Mouse (Mus musculus) spleen, postnatal 4 days (tissue): ENCODE data around the gene Alkbh6.
A peak's percentile ranks its signal among the peaks of the same experiment; 100 is the strongest.

Experiments used
- DNase-seq, 2 experiments: peaks; one replicate each; pipeline ENCODE4 v3.0.0; 2022; ENCODE audit warnings: low spot score in 2 of 2

Gene Alkbh6

DNA sequence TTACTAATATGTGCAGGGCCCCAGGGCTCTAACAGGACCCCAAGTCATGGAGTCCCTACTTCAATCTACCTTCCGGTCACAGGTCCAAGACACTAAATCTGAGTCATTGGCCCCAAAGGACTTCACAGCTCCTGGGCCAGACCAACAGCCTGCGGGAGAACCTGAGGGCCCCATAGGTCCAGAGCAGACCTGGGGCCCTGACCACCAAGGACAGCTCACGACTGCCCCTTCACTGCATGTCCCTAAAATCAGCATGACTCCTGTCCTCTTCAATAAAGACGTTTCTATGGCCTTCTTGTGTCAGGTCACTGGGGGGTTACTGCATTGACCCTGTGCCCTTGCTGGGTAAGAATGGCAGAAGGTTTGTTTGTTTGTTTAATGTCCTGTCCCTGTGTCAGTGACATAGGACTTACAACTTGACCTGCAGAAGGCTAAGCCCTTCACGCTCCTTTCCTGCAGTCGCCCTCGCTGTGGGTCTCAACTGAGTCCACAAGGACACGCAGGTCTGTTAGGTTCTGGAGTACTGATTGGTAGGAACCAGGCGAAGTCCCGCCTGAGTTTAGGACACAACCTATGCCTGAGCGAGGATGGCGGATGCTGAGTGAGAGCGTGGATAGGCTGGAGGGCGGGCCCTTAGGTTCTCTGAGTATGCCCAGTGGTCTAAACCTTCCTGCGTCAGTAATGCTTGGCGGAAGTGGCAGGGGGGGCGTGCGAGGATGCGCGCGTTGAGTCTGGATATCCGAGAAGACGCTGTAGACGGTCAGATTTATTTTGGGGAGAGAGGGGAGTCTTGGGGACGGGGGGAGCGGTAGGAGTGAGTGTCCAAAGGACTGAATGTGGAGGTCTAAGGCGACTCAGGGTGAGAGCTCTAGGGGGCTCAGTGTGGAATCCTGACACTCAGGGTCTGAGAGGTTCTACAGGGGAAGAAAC, at the start of gene Alkbh6:
TSS of gene Alkbh6 (plus strand) at position 642 of the 930 bp plus-strand sequence.
- peak; percentile 85 to 89 for DNase-seq

DNA sequence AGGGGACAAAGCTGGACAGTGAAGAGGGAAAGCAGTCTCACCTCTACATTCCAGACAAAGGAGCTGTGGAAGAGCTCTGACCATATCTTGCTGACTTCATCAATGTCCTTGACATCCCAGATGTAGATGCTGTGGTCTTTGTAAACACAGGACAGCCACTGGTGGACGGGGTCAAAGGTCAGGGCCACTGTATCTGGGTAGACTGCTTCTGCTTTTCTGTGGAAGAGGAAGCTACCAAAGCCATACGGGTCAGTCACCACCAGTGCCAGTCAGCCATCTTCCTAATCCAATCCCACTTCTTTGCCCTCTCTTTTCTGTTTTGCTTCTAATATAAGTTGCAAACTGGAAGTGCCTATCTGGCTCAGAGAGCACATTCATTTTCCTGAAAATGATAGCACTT, 43.5 kb upstream of the Alkbh6 start:
- no peak for DNase-seq

DNA sequence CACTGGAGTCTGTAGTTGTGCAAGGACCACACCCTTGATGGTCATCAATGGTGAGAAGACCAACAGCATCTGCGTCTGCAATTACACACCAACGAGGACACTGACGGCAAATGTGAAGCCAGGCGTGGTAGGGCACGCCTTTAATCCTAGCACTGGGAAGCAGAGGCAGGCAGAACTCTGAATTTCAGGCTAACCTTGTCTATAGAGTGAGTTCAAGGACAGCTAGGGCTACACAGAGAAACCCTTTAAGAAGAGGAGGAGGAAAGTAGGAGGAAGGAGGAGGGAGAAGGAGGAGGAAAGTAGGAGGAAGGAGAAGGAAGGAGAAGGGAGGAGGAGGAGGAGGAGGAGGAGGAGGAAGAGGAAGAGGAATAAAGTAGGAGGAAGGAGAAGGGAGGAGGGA, 43.0 kb upstream of the Alkbh6 start:
- DNase-seq: no peak

DNA sequence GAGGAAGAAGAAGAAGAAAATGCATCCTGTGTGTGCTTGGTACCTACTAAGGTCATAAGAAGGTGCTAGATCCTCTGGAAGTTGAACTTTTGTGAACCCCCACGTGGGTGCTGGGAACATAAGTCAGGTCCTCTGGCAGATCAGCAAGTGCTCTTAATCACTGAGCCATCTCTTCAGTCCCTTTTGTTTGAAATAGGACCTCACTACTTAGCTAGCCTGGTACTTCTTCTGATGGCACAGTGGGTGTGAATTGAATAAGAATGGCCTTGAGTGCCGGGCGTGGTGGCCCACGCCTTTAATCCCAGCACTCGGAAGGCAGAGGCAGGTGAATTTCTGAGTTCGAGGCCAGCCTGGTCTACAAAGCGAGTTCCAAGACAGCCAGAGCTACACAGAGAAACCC, 42.6 kb upstream of the Alkbh6 start:
- no peak for DNase-seq

DNA sequence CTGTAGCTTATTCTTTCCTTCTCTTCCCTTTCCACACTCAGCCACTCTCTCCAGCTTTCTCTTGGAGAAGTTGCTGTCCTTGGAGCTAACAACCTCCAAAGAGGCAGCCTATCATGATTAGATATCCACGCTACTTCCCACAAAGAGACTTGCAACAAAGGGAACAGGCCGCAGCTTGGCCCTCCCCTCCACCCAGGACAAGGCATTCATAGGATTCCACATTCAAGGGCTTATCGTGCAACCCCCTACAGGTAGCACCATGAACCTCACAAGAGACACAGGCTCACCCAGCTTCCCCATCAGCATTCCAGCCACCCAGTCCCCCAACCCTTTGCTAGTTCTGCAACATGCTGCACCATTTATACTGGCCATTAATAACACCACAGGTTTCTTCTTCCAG, 41.7 kb upstream of the Alkbh6 start:
- DNase-seq: no peak

DNA sequence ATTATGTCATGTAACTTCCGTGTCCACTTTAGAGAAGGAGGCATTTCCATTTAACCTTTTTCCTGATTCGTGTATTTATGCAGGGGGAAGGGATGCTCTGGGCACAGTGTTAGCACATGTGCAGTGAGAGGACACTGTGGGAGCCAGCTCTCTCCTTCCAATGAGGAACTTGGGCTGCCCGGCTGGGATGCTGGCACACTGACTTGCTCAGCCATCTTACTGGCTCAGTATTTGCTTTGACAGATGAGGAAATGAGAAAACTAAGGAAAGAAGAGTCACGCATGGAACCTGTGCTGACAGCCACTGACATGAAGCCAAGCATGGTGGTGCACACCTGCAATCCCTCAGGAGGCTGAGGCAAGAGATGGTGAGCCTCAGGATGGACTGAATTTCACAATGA, 38.9 kb upstream of the Alkbh6 start:
- DNase-seq: no peak

DNA sequence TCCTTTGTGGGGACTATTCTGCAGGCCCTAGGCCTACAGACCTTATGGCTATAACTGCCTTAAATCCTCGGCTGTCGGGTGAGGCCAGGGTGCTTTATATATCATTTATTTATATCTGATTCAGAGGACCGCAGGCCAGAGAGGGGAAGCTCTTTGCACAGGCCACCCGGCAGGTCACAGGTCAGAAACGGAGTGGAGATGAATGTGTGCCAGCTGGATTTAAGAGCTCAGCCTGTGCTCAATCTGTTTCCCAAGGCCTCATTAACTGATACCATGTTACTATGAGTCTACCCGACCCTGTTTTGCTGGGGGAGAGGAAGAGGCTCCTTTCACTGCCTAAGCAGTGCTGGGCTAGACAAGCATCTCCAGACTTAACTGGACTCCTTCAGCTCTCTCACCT, 34.1 kb upstream of the Alkbh6 start:
- no peak for DNase-seq

DNA sequence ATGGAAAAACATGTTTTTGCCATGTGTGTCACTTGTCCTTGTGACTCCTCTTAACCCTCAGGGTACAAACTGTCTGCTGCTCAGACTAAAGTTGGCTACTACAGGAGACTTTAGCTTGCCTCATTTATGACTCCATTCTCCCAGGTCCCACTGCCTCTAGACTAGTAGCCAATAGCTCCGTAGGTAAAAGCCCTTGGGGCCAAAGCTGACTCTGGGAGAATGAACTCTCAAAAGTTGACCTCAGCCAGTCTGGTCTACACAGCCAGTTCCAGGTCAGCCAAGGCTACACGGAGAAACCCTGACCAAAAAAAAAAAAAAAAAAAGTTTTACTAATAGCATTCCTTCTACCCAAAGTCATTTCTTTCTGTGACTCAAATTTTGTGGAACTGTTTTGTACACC, 29.6 kb upstream of the Alkbh6 start:
- no peak for DNase-seq

DNA sequence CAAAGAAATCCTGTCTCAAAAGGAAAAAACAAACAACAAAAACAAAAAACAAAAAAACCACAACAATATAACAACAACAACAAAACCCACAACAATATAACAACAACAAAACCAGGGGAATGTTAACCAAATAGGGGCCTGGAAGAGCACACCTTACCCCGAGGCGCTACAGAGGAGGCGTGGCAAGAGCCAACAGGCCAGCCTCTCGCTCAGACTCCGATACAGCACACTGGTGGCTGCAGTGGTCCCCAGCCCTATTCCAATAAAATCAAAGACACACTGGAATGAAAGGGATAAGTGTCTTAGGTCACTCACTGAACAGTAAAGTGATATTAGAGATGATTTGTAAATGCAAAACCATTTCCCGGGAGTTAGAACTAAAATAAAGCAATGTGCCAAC, 29.0 kb upstream of the Alkbh6 start:
- DNase-seq: no peak

DNA sequence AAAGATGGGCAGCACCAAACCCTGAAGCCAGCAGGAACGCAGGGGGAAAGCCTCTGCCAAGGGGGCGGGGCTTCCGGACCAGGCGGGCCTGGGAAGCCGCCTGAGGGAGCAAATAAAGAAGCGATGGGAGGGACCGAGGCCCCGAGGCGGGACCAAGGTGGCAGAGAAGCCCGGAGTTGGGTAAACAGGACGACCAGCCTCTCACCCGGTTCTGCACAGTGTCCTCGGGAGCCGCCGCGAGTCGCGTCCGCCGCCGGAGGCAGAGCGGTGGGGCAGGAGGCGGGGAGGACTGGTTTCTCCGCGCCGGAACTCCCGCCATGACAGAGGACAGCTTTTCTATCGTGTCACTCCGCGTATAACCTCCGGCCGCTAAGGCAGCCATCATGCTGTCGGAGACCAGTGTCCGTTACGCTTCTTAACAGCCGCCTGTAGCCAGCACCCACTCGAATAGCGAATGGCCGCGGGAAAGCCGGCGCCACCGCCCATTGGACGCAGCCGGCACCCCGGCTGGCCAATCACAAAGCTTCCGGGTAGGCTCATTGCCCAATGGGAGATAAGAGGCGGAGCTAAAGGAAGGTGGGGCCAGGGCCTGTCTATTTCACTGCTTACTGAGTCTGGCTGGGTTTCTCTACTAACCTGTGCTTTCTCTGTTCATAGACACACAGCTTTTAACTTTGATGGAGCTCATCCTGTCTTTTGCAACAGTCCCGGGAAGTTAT, 28.4 kb upstream of the Alkbh6 start, which contains the start of the genes Thap8 and Wdr62:
TSS of gene Thap8 (plus strand) at position 144 of the 719 bp plus-strand sequence.
TSS of gene Wdr62 (minus strand) at position 469 of the 719 bp plus-strand sequence.
- DNase-seq: peak; percentile 93 to 95

DNA sequence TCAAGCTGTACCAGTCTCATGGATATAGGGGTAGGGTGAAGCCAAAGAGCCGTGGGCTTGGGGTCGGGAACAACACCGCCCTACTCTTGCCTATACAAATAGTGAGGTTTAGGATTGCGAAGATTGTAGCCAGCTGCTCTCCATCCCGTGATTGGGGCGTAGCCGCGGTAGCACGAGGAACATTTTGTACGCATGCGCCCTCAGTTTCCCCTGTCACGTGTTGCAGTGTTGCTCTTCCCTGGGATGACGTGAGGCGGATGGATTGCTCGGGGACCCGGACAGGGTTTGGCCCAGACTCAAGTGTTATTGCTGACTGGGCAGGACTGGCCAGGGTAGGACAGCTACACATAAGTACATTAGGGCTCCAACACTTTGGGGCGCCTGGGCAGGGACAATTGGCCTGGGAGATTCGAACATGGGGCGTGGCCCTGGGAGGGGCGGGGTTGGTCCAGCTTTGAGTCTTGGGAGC, 27.8 kb upstream of the Alkbh6 start:
- DNase-seq: peak; percentile 75 to 85

DNA sequence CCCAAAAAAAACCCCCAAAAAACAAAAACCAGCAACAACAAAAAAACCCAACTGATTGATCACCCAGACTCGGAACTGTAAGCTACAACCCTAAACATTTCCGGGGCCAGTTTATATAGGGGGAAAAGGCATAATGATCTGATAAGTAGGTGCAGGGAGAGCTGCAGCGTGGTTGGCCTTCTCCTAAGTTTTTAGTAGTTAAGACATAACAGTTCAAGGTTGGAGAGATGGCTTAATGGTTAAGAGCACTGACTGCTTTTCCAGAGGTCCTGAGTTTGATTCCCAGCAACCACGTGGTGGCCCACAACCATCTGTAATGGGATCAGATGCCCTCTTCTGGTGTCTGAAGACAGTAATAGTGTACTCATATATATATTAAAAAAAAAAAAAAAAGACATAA, 27.0 kb upstream of the Alkbh6 start:
- no peak for DNase-seq

DNA sequence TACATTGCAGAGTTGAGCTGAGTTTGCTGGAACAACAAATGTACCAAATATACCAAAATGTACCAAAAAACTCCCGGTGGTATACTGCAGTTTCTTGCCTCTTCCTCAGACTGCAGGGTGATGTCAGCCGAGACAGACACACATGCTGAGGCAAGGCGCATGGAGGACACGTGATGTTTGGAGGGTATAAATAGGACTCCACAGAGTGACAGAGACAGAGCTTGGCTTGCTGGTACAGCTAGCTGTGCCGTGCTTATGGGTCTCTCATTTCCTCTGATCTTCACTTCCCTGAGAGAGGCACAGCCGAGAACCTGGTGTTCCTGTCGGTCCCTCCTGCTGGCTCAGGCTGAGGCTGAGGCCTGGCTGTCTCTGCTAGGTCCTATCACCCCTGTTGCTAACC, 25.8 kb upstream of the Alkbh6 start:
- no peak for DNase-seq

DNA sequence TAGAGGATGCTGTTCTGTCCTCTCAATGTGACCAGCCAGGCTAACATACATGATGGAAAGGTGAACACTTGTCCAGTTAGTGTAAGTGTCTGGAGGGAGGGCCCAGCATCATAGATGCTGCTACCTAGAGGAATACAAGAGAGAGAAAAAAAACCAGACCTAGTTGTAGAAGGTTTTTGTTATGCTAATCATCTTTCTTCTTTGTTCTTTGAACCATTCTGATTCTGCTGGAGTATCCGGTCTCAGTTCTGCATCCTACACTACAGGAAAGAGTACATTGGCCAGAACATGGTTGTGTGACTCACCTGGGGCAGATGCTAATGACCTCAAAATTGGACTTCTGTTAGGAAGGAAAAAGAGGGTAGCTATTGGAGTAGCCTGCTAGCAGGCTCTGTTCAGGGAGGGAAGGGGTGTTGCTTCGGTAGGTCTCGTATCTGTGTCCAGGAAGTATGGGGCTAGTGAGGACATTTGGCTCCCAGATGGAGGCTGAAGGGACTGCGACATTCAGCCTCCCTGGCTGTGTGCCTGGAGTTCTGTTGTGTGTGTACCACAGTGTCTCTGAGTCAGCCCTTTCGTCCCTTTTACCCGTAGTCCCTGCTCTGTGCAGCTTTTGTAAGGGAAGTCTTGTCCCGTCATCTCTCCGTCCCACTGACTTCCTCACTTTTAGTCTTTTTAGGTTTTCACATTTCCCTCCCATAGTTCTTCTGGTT, 21.7 kb upstream of the Alkbh6 start:
- DNase-seq: no peak

DNA sequence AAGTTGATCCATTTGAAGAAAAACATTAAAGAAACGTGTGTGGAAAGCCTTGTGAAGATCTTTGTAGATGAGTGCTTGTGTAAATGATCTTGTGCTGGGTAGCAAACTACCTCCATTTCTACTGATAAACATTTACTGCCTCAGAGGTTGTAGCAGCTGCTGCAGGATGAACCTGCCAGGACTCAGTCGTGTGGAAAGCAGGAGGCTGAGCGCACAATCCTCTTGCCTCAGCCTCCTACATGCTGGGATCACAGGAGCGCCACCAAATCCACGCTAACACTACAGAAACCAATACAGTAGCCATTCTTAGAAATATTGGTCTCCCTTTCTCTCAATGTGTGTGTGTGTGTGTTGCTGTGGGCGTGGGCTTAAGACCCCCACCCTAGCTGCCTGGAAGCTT, 20.5 kb upstream of the Alkbh6 start:
- DNase-seq: no peak

DNA sequence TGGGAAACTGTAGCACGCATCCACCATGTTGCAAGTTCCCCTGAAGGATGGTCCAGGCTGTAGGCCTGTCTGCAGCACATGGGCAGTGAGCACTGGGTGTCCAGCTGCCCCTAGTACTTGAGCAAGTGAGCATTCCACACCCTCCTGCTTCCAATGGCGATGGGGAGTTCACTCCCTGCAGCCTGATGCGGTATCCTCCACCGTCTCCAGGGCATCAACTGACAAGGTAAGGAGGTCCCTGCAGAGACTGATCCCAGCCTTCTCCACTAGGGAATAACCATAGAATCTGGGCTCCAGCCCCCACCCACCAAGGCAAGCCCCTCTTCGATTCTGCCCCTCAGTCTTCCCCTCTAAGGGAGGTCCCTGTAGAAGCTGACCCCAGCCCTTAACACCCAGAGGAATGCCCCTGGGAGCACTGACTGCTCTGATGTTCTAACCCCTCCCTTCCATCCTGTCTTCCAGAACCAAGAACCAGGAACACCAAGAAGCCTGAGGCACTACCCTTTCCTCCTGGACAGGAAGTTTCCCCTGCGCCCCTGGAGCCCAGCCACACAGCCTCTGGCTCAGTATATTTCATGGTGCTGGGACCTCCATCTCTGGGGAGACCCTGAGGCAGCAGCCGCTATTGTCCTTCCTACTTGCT, 19.3 kb upstream of the Alkbh6 start:
- no peak for DNase-seq

DNA sequence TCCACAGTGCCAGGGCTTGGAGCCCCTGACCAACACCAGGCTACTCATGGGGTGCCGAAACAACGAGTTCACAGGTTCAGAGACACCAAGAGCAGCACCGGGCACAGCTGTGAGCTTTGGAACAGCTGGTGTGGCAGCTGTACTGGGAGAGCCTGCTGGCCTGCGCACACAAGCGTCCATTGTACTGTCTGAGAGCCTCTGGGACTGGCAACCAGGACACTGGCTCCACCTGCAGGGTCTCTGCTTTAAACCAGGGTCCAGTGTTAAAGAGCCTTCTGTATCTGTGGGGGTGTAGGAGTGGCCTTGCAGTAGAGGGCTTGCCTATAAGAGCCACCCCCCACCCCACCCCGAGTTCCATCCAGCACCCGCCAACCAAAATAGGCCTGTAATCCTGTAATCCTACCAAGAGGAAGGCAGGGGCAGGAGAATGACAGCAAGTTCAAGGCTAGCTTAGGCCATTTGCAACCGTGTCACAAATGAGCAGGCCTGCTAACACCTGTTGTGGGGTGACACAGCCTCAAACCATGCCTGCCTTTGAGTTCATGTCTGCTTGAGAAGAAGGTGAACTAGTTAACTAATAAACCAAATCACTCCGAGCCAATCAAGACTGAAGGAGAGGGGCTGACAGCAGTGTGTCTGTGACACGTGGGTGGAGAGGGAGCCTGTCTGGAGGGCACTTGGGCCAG, 18.7 kb upstream of the Alkbh6 start:
- no peak for DNase-seq

DNA sequence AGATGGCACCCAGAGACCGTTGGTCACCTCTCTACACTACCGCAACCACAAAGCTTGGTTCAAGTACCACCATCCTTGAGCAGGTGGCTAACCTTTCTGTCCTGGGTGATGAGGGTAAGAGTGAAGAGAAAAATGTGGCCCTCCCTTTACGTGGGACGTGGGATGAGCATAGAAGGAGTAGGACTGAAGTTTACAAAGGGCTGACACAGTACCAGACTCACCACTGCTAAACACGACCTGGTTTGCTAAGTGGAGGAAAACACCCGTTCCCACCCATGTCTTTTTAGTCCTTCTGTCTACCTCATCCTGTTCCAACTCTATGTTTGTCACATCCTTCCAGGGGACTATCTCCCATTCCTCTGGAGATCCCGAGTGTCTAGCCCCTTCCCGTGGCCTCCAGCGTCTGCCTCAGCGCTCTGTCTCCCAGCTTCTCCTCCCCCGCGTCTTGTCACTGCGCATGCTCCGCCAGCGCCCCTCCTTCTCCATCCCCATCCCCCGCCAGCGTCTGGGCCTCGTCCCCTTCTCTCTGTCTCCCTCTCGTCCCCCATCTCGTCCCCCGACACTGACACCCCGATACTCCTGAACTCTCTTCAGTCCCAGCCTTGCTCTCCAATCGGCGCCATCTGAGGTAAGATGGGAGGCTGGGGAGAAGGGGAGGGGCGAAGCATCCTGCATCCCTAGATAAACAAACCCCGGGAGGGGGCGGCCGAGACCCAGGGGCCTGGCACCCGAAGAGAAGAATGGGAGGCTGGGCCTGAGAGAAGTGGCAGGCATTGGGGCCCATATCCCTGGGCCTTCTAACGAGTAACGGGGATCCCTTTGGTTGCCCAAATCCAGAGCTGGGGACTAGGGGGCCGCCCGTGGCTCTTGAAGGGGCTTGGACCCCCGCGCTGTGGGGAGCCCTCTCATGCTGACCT, 17.0 kb upstream of the Alkbh6 start, which contains the start of gene Clip3:
TSS of gene Clip3 (plus strand) at position 514 of the 917 bp plus-strand sequence.
- no peak for DNase-seq

DNA sequence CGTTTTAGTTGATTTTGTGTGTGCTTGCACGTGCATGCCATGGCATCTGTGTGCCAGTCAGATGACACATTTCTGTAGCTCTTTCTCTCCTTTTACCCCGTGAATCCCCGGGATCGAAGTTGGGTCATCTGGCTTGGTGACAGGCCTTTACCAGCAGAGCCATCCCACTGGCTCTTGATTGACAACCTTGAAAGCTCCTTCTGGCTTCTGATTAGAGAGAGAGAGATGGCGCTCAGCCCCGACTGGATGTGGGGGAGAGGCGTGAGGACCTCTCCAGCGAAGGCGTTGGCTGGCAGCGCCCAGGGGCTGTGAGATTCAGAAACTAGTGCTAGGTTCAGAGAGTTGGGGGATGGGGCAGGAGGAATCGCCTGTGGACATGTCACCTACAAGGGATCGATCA, 14.7 kb upstream of the Alkbh6 start:
- no peak for DNase-seq

DNA sequence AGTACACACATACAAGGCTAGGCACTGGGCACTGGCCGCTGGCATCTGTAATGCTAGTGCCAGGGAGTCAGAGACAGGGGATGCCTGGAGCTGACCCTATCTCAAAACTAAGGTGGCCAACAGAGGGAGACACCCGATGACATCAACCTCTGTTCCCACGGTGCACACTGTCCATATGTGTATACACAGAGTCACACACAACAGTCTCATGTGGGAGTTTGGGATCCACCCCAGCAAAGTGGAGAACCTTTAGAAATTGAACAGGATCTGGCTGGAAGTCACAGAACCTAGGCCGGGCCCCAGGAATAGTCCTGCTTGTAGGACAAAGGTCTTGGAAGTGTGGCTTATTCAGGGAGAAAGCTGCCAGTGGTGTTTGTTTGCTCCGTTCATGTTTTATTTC, 14.2 kb upstream of the Alkbh6 start:
- DNase-seq: no peak
